Mouse (Mus musculus): ENCODE results near the gene Dlgap1.

Gene Dlgap1

DNA sequence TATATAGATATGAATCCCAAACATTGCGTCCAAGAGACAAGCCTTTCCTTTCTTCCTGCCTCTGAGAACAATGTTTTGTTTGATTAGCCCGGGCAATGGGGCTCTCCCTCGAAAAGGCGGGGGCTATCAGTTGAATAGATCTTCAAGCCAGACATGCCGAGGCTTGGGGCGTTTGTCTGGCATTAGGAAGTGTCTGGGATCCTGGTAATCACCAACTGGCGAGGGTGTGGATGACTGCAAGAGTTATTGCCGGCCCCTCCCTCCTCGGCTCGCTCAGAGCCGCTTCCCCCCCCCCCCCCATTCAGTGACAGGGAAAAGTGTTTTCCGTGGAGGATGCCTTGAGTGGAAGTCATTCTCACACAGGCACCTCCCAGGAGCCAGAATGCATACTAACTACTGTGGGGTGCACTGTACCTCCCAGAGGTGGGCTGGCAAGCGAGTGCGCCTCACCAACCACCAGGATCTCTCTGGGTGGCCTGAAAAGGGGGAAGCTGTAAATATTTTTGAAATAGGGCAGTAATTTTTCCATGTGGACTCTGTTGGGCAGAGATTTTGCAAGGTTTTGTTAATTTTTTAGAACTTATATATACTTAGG lies 786.9 kb downstream of the Dlgap1 start:
- DNase-seq (ENCODE audit: low spot score), result no peak

DNA sequence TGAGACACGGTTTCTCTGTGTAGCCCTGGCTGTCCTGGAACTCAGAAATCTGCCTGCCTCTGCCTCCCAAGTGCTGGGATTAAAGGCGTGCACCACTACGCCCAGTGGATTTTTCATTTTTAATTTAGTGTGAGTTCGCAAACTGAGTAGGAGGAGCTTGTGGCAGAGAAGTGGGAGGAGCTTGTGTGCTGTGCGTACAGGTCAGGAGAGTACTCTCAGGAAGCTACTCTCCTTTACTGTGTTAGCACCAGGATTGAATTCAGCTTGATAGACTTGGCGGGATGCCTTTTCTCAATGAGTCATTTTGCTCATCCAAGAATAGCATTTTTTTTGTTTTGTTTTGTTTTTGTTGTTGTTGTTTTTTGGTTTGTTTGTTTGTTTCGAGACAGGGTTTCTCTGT lies 793.1 kb downstream of the Dlgap1 start:
- DNase-seq (ENCODE audit: low spot score), result no peak

DNA sequence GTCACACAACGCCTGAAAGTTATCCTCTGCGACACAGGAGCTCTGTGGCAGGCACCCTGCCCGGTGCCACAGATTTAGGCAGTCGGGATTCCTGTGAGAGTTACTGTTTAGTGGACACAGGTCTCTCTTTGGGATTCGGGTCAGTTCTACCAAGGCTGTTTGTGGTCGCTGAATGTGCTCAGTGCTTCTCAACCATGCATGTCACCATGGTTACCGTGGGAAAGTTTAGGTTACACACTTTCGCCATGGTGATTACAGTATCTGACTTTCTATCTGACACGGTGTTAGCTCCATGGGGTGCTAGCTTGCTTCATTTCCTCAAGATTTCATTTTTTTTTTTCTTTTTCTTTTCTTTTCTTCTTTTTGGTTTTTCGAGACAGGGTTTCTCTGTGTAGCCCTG lies 793.8 kb downstream of the Dlgap1 start:
- DNase-seq (ENCODE audit: low spot score), result no peak

DNA sequence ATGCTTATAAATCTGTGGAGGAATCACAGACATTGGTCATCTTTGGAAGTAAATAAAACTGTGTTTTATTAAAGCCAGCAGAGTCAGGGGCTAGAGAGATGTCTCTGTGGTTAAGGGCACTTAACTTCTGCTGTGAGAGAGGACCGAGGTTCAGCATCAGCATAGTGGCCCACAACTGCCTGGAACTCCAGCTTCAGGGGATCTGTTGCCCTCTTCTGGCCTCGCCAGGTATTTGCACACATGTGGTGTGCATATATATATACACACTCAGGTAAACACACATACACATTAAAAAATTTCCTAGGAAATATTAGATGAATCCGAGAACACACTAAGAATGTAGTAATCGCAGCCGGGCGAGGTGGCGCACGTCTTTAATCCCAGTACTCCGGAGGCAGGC lies 796.5 kb downstream of the Dlgap1 start:
- DNase-seq (ENCODE audit: low spot score), result no peak

DNA sequence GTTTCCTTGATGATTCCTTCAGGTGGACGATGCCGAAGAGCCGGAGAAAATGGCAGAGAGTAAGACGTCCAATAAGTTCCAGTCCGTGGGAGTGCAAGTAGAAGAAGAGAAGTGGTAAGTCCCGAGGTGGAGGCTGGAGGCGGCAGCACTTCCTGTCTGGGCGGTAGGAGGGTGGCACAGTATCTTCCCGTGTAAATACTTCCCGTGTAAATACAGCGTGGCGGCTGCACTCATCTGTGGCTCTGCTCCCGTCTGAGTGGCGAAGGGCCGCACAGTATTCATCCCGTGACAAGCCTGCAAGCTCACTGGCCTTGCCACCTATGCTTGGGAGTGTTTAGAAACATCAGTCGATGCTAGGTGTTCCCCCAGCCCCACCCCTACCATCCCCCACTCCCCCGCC lies 797.1 kb downstream of the Dlgap1 start:
- no peak for DNase-seq (ENCODE audit: low spot score)

DNA sequence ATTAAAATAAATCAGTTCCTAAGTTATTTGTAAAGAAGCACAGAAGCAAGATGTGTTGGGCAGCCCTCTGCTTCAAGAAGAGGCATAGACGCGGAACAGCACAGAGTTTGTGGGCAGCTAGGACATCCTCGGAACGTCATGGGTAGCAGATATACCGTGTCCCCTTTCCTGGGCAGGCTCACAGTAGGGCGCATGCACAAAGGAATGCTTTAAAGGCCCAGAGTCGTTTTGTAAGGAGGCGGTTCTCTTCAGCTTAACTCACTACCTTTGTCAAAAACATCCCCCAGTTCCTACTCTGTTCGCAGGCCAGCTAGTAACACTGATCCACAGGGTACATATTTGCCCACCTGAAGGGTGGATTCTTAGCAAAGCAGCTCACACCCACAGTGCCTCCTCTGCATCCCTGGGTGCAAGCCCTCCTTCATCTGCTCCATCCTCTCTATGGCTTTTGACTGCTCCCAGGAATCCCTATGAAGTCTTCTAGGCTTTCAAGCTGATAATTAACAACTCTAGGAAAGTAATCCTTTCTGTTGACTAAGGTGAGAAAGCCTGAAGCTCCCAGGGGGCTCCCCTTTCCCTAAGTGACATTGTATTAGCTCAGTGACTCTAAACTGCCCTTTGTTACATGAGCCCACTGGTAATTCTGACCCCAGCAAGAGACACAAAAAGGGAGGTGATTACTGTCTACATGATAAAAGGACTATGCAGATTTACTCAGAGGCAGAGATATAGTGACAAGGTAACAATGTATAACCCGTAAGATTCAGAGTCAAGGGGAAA lies 803.4 kb downstream of the Dlgap1 start:
- no peak for DNase-seq (ENCODE audit: low spot score)

DNA sequence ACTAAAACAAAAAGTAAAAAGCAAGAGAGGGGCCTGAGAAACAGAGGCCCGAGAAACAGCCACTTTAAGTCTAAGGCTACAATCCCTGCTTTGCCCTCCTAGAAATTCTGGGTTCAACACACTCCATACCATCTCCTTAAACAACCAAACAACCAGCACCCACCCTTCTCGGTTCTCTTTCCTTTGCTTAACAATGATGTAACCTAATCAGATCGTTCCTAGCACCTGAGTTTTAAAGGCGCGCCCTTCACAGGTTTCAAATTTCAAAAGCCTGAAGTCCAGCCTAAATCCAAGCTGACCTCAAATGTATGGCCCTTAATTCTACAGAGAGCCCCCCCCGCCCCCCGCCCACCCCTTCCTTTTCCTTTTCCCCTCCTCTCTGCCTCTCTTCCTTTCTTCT lies 810.9 kb downstream of the Dlgap1 start:
- DNase-seq (ENCODE audit: low spot score), result no peak

DNA sequence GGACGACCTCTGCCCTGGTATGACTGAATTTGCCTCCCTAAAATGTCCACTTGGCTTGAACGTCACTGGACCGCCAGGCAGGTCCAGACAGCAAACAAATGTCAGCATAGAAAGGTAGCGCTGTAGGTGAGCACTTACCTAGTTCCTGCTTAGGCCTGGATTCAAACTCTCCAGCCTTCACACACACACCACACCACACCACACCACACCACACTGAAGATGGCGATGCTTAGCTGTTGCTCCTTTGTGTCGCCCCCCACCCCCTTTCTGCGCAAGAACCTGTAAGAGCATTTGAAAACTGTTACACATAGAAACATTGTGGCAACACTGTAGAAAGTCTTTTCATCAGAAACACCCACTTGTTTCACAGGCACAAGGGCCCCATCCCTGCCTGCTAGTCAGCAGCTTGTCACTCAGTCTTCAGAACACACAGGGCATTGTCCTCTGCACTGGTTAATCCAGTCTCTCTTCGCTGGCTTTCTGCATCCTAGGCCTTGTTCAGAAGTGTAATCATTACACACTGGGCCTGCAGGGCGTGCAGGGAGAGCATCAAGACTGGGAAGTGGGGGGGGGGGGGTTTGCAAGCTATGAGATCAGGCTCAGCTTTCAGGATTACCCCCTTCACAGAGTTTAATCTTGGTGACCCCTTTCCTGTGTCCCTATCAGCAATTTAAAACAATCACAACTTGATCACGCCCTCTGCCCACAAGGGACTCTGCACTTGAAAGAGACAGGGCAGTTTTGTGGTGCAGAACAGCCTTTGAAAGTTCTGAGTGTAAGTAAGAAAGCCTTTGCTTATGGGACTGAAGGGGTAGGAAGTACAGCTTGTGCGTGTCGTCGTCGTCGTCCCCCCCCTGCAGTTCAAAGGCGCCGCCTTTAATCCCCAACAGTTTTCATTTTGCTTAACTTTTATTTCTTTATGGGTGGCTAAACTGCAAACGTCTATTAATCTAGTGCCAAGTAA lies 812.1 kb downstream of the Dlgap1 start:
- no peak for DNase-seq (ENCODE audit: low spot score)

DNA sequence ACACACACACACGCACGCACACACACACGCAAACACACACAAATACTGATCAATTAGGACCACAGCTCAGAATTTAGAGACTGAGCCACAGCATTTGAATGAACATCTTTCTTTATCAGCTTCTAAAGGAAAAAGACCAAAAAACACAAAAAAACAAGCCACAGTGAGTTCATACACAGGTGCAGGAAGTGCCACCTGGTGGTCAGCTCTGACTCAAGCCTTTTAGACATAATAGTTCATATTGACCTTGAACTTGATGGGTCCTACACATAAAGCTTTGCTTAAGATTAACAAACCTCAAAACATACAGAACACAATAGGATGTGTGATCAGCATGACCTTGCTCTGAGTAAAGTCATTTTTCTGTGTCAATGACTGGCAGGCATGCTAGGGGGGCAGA lies 814.4 kb downstream of the Dlgap1 start:
- DNase-seq (ENCODE audit: low spot score), result no peak

DNA sequence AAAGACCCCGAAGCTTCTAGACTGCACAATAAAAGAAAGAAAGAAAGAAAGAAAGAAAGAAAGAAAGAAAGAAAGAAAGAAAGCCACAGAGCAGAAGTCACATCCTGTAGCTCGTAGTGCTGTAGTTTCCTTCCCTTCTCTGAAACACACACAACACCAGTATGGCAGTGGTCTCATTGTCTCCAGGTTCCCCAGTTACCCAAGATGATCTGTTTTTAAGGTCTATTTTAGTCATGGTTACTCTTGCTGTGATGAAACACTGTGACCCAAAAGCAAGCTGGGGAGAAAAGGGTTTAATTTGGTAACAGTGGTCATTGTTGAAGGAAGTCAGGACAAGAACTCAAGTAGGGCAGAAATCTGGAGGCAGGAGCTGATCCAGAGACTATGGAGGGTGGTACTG lies 818.5 kb downstream of the Dlgap1 start:
- no peak for DNase-seq (ENCODE audit: low spot score)

DNA sequence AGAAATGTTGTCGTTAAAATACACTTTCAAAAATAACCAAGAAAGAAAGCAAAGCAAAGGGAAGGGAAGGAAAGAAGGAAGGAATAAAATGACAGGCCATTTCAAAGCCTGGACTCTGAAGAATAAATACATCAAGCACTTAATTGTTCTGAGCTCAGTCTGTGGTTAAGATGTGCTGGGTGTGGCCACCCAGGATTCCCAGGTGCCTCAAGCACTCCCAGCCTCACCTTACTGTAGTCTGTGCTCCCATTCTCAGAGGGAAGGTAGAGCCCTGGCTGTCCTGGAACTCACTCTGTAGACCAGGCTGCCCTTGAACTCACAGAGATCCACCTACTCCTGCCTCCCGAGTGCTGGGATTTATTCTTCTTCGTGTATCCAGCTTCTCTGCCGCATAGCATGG lies 821.9 kb downstream of the Dlgap1 start:
- DNase-seq (ENCODE audit: low spot score), result no peak

DNA sequence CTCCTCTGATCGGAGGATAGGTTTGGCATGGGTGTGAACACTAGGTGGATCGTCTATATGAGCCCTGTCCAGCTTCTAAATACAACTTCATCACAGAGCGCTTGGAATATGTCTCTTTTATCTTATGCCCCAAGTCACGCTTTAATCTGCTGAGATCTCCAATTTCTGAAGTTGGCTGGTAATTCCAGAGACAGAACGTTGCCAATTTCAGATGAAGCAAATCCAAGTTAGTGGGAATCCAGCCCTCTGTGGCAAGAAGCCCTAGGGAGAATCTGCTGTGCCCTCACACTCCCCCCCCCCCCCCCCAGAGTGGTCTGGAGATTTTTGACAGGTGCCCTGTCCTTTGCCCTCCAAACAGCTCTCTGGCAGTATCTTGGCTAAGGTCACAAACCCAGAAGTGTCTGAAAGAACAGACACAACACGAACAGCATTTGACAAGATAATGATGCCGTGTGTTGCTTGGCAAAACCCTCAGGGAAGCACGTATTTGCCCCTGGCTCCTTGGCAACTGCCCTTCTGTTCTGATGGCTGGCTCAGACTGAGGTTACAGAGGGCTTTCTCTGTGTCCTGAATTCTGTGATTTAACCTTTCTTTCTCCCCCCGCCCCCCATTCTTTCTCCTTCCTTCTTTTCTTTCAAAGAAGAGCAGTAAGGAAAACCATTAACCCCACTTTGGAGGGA lies 822.9 kb downstream of the Dlgap1 start:
- no peak for DNase-seq (ENCODE audit: low spot score)

DNA sequence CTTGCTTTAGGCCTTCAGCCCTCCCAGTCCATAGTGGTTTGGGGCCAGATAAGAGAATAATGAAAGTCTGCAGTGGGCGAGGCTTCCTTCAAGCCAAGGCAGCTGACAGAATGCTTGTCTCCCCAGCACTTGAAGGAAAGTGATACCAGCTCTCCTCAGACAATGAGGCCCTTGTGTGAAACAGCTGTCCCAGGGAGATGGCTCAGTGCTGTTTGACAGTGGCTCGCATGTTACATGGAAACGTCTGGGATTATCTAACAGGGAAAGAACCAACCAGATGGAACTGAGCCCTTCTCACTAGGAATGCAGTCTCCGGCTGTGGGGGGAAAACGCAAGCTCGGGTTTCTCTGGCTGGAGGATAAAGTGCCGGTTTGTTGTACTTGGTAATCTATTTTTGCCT lies 825.4 kb downstream of the Dlgap1 start:
- no peak for DNase-seq (ENCODE audit: low spot score)

DNA sequence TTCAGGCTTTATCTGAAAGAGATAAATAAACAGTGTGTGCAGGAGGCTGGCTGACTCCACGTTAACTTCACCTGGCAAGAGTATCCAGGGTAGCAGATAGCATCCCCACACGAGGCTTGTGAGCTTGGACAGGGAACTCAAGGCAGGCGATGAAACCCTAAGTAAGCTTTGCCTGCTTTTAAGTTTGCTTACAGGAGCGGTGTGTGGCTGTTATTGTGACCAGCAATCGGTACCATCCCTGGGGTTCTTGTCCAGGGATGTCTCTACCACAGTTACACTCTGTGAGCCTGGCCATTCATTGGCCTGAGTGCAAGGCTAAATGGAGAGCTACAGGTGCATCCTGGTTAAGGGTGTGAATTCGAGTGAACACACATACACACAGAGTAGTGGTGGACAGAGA lies 825.8 kb downstream of the Dlgap1 start:
- DNase-seq (ENCODE audit: low spot score), result no peak

DNA sequence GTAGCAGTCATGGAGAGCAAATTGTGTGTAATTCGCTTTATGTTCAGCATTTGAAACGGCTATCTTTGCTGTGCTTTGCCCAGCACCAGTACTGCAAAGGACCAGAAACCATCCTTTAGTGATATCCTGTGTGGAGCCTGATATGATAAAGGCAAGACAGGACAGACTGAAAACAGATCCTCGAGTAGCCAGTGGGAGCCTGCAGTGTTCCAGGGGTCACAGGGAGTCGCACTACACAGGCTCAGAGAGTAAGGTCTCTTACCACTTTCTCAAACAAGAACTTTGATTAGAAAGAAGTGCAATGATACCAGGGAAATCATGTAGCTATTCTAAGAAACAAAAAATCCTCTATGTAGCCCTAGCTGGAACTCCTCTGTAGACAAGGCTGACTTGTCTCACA lies 826.3 kb downstream of the Dlgap1 start:
- no peak for DNase-seq (ENCODE audit: low spot score)

DNA sequence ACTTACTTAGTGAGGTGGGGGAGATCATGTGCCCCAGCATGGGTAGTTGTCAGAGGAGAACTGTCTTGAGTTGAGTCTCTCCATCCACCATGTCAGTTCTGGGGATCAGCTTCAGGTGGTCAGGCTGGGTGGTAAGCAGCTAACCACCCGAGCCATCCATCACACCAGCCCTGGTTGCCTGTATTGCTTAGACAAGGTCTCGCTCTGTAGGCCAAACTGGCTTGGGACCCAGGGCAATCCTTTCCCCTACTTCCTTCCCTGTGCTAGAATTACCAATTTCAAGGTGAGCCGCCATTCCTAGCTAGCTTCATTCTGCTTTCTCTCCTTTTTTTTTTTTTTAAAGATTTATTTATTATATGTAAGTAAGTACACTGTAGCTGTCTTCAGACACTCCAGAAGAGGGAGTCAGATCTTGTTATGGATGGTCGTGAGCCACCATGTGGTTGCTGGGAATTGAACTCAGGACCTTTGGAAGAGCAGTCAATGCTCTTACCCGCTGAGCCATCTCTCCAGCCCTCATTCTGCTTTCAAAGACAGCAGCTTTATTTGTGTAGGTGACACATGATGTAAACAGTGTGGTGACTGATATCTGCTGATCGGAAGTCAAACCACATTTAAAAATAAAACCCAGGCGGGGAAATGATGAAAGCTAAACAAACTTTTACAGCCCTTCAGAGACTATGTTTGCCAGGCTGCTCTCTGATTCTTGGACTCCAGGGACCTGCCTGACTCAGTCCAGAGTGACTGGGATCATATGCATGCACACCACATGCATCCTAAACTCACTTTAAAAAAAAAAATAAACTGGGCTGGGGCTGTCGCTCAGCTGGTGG lies 828.3 kb downstream of the Dlgap1 start:
- no peak for DNase-seq (ENCODE audit: low spot score)

DNA sequence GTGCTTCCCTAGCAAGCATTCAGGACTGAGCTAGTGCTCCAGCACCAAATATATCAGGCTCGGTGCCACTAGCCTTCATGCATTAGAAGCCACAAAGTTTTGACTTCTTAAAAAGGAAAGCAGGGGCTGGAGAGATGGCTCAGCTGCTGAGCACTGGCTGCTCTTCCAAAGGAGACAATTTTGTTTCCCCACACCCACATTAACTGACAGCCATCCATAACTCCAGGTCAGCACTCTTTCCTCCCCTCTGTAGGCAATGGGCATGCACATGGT lies 828.8 kb downstream of the Dlgap1 start:
- no peak for DNase-seq (ENCODE audit: low spot score)

DNA sequence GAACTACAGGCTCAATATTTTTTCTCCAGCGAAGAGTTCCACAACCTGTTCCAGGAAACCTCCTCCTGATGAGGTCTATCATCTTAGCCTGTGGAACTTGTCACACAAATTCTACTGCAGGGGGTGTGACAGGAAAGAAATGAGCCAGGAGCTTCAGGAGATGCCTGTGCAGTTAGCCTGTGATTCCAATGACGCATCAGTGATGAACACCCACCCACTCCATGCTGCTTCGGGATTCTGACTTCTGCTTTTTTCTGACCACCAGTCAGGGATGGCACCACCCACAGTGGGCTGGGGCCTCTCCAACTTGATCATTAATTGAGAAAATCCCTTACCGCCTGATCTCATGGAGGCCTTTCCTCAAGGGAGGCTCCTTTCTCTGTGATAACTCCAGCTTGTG lies 830.4 kb downstream of the Dlgap1 start:
- DNase-seq (ENCODE audit: low spot score), result no peak

DNA sequence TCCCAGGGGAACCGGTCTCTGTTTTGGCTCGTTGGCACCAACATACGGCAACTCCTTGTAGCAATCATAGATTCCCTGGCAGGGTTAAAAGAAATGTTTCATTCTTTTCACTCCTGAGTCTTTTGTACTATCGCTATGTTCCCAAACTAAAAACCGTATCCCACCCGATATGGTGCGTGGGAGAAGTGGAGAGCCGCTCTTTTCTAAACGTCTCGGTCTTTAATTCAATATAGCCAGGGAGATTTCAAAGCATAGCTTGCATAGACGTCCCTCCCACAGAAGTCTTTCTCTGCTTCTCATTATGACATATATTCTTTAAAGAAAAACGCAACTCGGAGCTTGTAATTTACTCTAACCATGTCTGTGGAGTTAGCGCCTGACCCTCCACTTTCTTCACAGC lies 833.1 kb downstream of the Dlgap1 start:
- DNase-seq (ENCODE audit: low spot score), result no peak

DNA sequence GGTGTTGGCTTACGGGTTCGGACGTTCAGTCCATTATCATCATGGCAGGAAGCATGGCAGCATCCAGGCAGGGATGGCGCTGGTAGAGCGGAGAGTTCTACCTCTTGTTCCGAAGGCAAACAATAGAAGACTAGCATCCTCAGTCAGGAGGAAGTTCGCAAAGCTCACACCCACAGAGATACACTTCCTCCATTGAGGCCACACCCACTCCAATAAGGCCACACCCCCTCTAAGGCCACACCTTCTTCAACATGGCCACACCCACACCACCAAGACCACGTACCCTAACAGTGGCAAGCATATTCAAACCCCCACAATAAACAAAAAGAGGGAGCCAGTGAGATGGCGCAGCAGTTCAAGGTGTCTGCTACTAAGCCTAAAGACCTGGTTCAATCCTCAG lies 837.0 kb downstream of the Dlgap1 start:
- DNase-seq (ENCODE audit: low spot score), result no peak

DNA sequence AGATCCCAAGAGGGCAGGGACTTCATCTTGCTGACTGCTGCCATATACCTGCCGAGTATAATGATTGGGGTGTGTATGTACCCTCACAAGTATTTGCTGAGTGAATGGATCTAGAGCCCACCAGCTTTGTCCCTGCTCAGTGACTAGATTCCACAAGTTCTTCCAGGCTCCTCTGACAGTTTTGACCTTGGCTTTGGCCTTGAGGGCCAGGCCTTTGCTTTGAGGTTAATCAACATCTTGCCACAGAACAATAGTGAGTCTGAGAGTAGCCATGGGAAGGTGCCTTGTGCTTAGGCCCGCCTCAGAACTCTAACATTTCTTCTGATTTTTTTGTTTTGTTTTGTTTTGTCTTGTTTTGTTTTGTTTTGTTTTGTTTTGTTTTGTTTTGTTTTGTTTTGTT lies 837.7 kb downstream of the Dlgap1 start:
- DNase-seq (ENCODE audit: low spot score), result no peak

DNA sequence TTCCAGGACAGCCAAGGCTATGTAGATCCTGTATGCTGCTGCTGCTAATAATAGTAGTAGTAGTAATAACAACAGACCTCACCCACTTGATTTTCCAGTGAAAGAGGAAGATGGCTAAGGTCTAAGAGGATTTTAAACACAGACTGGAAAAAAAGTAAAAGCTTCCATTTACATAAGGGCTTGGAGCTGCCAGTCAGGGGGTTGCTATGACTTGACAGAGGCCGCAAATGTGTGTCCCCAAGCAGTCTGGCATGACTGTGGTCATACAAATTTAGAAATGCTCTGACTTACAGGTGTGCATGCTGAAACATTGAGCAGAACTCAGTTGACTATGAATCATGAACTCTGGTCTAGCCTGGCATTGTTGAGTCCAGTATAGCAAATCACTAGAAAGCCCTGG lies 839.0 kb downstream of the Dlgap1 start:
- no peak for DNase-seq (ENCODE audit: low spot score)

All from T-cell, adult 2 months (primary cell).